Mouse (Mus musculus): ENCODE results near the gene Iars2.

- TF ChIP-seq CTCF (IDR thresholded peaks at IDR 0.05; ENCODE audit: borderline replicate concordance, extremely low read depth, insufficient read depth, insufficient read length) (no peak), POLR2A (IDR thresholded peaks at IDR 0.05; ENCODE audit: borderline replicate concordance, extremely low read depth, insufficient read depth, insufficient read length, poor library complexity, severe bottlenecking) (no peak)
Observed at GRCm38 (mm10) chr1:185353351-185353750, 24.2 kb upstream of the Iars2 start.
